Mouse (Mus musculus) heart, embryonic 11.5 days (tissue): Measurements from ENCODE around the gene Atp8a2. TPM values are rescaled to one million over a fixed set of nuclear protein-coding genes. Genes with fewer than 3 reads are reported as not detected.

Experiments used
- ATAC-seq: fragments of 200-750 bp; cut with Nextera tagmentation; replicated peaks from 2 replicates; pipeline ENCODE4 v1.8.0; 2017; ENCODE audit warnings: moderate library complexity; ENCODE audit not compliant: insufficient number of reproducible peaks, low FRiP score, low TSS enrichment
- H3K27ac ChIP-seq: fragments of 300-500 bp; sonication (generic); 2 replicates; pipeline ENCODE4 v1.5.1; 2014; ENCODE audit warnings: mild to moderate bottlenecking, low read depth, low read length
- H3K27me3 ChIP-seq: fragments of 300-500 bp; sonication (generic); 2 replicates; pipeline ENCODE4 v1.6.1; 2014; ENCODE audit warnings: mild to moderate bottlenecking, low read length, mixed read lengths; ENCODE audit not compliant: control insufficient read depth, insufficient read depth
- H3K36me3 ChIP-seq: fragments of 300-500 bp; sonication (generic); 2 replicates; pipeline ENCODE4 v1.6.1; 2014; ENCODE audit warnings: mild to moderate bottlenecking, low read length, moderate library complexity, mixed read lengths; ENCODE audit not compliant: control insufficient read depth, insufficient read depth
- H3K4me1 ChIP-seq: fragments of 300-500 bp; sonication (generic); 2 replicates; pipeline ENCODE4 v1.6.1; 2014; ENCODE audit warnings: low read length; ENCODE audit not compliant: control insufficient read depth, insufficient read depth
- H3K4me2 ChIP-seq: fragments of 300-500 bp; sonication (generic); 2 replicates; pipeline ENCODE4 v1.6.1; 2014; ENCODE audit warnings: mild to moderate bottlenecking, moderate library complexity
- H3K4me3 ChIP-seq: fragments of 300-500 bp; sonication (generic); 2 replicates; pipeline ENCODE4 v1.5.1; 2014; ENCODE audit warnings: low read depth, low read length
- H3K9ac ChIP-seq: fragments of 300-500 bp; sonication (generic); 2 replicates; pipeline ENCODE4 v1.6.1; 2014; ENCODE audit warnings: mild to moderate bottlenecking, low read depth, low read length, moderate library complexity
- H3K9me3 ChIP-seq: fragments of 300-500 bp; sonication (generic); replicated peaks from 2 replicates; pipeline ENCODE4 v1.6.1; 2016; ENCODE audit warnings: low read length; ENCODE audit not compliant: control insufficient read depth
- WGBS: fragments of 180-500 bp; shearing (Covaris S2); extraction: QIAGEN DNeasy Blood & Tissue Kit; methylation state at CpG from one replicate; pipeline ENCODE4 v1.1.7; 2014; ENCODE audit not compliant: insufficient replicate concordance; 5-methylcytosine and 5-hydroxymethylcytosine counted together
- polyA plus RNA-seq: library from polyadenylated mRNA; unstranded; fragments of >200 nt; fragmentation: Nextera tagmentation; extraction: Ambion mirVana; gene quantifications from 2 replicates; pipeline ENCODE4 v1.2.1, GENCODE M21; 2014

Atp8a2 gene
- polyA plus RNA-seq, 1 experiment from 2014 or later, result 6.8 TPM

DNA sequence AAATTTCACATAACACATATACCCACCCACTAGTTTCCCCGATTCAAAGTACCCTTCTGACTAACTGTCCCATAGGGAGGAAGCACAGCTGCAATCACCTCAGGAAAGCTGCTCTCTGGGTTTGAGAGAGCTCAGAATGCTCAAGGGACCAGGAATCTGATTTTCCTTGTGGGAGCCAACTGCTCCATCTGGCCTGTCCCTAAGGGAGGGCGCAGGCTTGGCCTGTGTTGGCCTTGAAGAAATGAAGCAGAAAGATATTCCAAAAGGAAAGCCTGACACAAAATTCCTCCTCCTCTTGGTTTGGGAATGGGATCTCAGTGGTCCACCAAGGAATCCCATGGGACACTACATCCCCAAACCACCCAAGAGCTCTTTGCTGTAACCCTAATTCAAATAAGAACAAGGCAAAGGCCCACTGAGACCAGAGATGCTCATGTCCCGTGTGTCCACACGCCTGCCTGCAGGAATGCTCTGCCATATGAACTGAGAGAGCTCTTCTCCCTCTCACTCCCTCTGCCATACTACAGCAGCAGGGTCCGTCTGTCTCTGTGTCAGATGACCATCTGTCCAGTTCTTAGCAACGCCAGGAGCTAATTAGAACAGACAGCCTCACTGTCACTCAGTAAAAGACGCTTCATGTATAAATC, 293.4 kb downstream of the Atp8a2 start:
- Histone ChIP-seq H3K4me1 (no peaks in the 10 kb centered on the region), H3K27me3 (no peaks in the 10 kb centered on the region), H3K27ac (no peak overlapping the region), H3K9ac (no peak overlapping the region), H3K9me3 (no peaks in the 10 kb centered on the region), H3K4me3 (no peak overlapping the region), H3K36me3 (no peaks in the 10 kb centered on the region), H3K4me2 (no peak overlapping the region)
- WGBS, result 87% methylated on average over 7 of the region's 7 CpGs
- ATAC-seq, result no peak

DNA sequence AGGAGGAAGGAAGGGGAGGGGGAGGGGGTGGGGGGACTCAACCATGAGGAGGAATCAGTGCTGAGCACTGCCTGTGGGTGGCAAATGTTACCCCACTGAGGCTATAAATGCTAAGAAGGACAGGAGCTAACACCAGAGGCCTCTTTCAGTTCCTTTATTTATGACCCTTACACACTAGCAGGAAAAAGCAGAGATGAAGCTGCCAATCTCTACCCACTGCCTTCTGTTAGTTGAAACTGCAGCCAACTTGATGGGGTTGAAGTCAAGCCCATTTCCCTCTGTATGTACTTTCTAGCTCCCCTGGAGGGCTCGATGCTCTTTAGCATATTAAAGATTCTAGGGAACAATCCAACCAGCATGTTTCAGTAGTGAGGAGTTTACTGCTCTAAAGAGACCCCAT, 303.0 kb downstream of the Atp8a2 start:
- Histone ChIP-seq H3K27me3 (no peaks in the 10 kb centered on the region), H3K4me1 (no peaks in the 10 kb centered on the region), H3K9me3 (no peaks in the 10 kb centered on the region), H3K9ac (no peak overlapping the region), H3K36me3 (no peaks in the 10 kb centered on the region), H3K4me2 (no peak overlapping the region), H3K27ac (no peak overlapping the region), H3K4me3 (no peak overlapping the region)
- WGBS, result 59% methylated on average over 1 of the region's 1 CpGs
- no peak for ATAC-seq

DNA sequence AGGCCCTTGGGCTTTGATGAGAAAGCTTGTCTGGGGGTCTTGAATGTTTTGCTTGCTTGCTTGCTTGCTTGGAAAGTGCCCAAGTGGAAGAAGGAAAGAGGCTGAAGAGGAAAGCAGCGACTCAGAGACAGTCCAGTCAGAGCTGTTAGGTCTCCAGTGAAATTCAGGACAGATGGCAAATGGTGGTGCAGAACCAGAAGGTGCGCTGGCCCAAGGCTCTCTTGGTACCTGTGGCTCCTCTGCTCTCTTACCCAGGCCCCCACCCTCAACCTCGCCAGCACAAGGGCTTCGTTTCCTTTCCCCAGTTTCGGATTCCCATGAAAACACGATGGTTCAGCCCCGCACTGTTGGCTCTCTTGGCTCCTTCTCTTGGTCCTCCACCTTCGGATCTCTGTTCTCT, 304.9 kb downstream of the Atp8a2 start:
- no peak overlapping the region for H3K4me2 ChIP-seq
- H3K9ac ChIP-seq, result no peak overlapping the region
- no peak for ATAC-seq
- no peaks in the 10 kb centered on the region for H3K36me3 ChIP-seq
- WGBS, result 83% methylated on average over 8 of the region's 8 CpGs
- H3K9me3 ChIP-seq, result no peaks in the 10 kb centered on the region
- H3K27me3 ChIP-seq, result no peaks in the 10 kb centered on the region
- H3K4me1 ChIP-seq, result peaks cover 9% of the 10 kb centered on the region
- no peak overlapping the region for H3K4me3 ChIP-seq
- no peak overlapping the region for H3K27ac ChIP-seq

DNA sequence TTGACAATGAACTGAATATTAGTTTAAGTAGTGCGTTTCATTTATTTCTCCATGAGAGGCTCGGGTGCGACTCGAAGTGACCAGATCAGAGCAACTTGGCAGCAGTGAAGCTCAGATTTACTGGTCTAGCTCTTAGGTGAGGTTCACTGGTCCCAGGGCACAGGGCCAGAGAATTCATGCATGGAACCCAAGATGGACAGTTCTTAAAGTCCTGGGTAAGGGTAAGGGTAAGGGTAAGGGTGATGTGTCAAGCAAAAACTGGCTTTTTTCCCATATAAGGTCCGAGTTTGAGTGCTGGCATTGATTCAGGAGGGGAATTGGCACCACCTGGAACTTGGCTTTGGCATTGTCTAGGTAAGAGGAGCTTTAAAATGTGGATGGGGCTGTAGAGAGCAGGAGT, 305.5 kb downstream of the Atp8a2 start:
- H3K9me3 ChIP-seq, result no peaks in the 10 kb centered on the region
- no peak overlapping the region for H3K27ac ChIP-seq
- 86% methylated on average over 5 of the region's 5 CpGs for WGBS
- H3K4me2 ChIP-seq, result no peak overlapping the region
- peaks cover 9% of the 10 kb centered on the region for H3K4me1 ChIP-seq
- H3K9ac ChIP-seq, result no peak overlapping the region
- no peaks in the 10 kb centered on the region for H3K36me3 ChIP-seq
- no peak for ATAC-seq
- H3K27me3 ChIP-seq, result no peaks in the 10 kb centered on the region
- H3K4me3 ChIP-seq, result no peak overlapping the region

DNA sequence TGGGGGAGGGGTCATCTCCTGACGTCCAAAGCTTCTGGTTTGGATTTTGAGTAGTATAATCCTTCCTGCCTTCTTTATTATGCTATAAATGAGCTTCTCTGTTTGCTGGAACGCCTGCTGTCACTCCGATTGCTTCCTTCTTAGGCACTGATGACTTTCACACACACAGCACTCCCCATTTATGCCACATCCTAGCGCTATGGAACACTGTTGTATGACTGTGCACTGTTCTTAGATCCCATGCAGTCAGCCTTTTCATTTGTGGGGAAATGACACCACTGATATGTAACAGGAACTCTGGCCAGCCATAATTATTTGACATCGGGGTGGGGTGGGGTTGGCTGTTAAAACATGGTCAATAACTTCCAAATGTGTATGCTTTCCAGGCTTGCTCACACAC, 306.2 kb downstream of the Atp8a2 start:
- 73% methylated on average over 5 of the region's 5 CpGs for WGBS
- Histone ChIP-seq H3K4me1 (peaks cover 9% of the 10 kb centered on the region), H3K9ac (no peak overlapping the region), H3K9me3 (no peaks in the 10 kb centered on the region), H3K4me3 (no peak overlapping the region), H3K36me3 (no peaks in the 10 kb centered on the region), H3K27ac (no peak overlapping the region), H3K4me2 (no peak overlapping the region), H3K27me3 (no peaks in the 10 kb centered on the region)
- ATAC-seq, result no peak

DNA sequence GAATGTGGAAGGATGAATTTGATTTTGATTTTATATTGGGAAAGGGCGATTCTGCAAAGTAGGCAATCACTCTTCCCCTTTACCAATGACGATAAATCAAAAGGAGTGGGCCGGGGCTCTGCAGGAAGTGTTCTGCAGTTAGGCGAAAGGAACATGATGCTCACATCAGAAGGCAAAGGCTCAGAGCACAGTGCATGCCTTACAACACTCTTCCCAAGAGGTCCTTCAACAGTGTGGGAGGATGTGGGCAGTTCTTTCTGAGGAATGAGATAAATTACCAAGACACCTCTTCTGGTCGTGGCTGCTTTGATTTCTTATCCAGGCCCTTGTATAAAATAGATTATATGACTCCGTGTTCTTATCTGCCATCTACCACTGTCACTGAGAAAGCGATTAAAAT, 306.9 kb downstream of the Atp8a2 start:
- no peaks in the 10 kb centered on the region for H3K9me3 ChIP-seq
- 57% methylated on average over 7 of the region's 7 CpGs for WGBS
- no peaks in the 10 kb centered on the region for H3K27me3 ChIP-seq
- H3K36me3 ChIP-seq, result no peaks in the 10 kb centered on the region
- H3K4me2 ChIP-seq, result no peak overlapping the region
- ATAC-seq, result no peak
- no peak overlapping the region for H3K27ac ChIP-seq
- peaks cover 9% of the 10 kb centered on the region for H3K4me1 ChIP-seq
- H3K4me3 ChIP-seq, result no peak overlapping the region
- no peak overlapping the region for H3K9ac ChIP-seq

DNA sequence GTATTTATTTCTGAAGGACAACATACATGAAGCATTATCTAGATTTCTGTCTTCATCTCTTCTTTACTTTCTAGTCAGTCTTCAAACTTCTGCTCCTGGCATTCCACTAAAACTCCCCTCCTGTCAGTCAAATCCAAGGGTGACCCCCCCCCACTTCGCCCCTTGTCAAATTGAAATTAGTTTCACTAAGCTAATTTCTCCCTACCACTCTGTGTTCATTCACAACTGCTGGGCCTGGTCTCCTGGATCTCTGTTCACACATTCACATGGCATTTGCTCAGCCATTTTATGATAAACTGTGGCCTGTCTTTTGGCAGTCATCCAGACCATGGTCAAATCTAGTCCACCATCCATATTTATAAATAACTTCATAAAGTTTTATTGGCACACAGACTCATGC, 308.5 kb downstream of the Atp8a2 start:
- no peak overlapping the region for H3K27ac ChIP-seq
- H3K9ac ChIP-seq, result no peak overlapping the region
- H3K4me3 ChIP-seq, result no peak overlapping the region
- ATAC-seq, result no peak
- H3K4me2 ChIP-seq, result no peak overlapping the region
- no peaks in the 10 kb centered on the region for H3K36me3 ChIP-seq
- no peaks in the 10 kb centered on the region for H3K27me3 ChIP-seq
- H3K9me3 ChIP-seq, result no peaks in the 10 kb centered on the region
- 80% methylated on average over 1 of the region's 1 CpGs for WGBS
- H3K4me1 ChIP-seq, result peaks cover 9% of the 10 kb centered on the region

DNA sequence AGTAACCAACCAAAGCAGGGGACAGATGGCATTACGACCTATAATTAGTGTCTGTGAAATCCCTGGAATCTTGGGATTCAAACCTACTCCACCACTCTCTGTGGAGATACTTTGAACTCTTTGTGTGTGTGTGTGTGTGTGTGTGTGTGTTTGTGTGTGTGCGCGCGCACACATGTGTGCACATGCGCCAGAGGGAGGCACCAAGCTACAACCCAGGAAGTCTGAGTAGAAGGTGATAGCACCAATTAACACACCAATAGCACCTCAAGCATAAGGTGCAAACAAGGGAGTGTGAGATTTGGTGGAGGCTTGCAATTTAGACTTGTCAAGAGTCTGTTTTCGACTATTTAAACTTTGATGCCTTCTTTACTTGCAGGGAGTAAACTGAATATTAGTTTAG, 308.9 kb downstream of the Atp8a2 start:
- Histone ChIP-seq H3K27ac (no peak overlapping the region), H3K4me2 (no peak overlapping the region; the same call in 1 of the 2 replicates), H3K9ac (no peak overlapping the region), H3K4me3 (no peak overlapping the region), H3K27me3 (no peaks in the 10 kb centered on the region), H3K9me3 (no peaks in the 10 kb centered on the region), H3K4me1 (peaks cover 9% of the 10 kb centered on the region), H3K36me3 (no peaks in the 10 kb centered on the region)
- WGBS, result 71% methylated on average over 6 of the region's 6 CpGs
- ATAC-seq, result no peak

DNA sequence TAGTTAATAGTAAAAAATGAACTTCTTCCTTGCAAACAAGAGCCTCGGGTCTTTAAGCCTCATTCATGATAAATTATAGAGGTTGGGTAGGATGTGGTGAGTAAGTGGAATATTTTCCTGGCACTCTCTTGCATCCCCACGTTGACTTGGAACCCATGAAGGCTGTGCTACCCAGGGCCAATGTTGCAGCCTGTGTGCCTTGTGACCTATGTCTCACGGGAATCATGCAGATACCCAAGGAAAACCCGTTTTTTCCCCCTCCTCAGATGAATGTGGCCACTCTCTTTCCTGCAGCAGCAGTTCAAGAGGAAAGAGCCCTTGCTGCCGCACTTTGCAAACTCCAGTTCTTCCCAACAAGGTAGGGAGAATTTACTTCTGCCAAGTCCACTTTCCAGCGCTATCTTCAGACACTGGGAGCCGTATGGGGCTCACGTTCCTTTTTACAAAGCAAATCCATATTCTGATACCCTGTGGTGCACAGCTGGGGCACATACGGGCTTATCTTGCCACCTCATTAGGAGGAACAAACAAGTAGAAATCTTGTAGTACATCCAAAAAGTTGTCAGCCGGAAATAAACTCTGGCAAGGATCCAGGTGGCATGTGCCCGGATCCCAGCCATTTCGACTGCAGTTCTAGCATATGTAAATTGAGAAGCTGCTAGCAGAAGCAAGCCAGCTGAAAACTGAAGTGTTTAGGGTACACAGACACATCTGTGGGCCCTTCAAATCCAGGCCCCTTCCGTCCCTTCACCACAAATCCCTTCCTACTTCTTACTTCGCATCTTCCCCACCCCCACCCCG, 309.7 kb downstream of the Atp8a2 start:
- H3K27me3 ChIP-seq, result no peaks in the 10 kb centered on the region
- ATAC-seq, result no peak
- H3K4me1 ChIP-seq, result peaks cover 9% of the 10 kb centered on the region
- 26% methylated on average over 15 of the region's 15 CpGs for WGBS
- H3K9ac ChIP-seq, result no peak overlapping the region
- H3K36me3 ChIP-seq, result no peaks in the 10 kb centered on the region
- no peak overlapping the region for H3K27ac ChIP-seq
- no peak overlapping the region for H3K4me3 ChIP-seq
- H3K9me3 ChIP-seq, result no peaks in the 10 kb centered on the region
- H3K4me2 ChIP-seq, result peak overlapping the region; percentile 31
